ENCODE assay signal across 7 mouse cellular contexts in the genomic region with DNA sequence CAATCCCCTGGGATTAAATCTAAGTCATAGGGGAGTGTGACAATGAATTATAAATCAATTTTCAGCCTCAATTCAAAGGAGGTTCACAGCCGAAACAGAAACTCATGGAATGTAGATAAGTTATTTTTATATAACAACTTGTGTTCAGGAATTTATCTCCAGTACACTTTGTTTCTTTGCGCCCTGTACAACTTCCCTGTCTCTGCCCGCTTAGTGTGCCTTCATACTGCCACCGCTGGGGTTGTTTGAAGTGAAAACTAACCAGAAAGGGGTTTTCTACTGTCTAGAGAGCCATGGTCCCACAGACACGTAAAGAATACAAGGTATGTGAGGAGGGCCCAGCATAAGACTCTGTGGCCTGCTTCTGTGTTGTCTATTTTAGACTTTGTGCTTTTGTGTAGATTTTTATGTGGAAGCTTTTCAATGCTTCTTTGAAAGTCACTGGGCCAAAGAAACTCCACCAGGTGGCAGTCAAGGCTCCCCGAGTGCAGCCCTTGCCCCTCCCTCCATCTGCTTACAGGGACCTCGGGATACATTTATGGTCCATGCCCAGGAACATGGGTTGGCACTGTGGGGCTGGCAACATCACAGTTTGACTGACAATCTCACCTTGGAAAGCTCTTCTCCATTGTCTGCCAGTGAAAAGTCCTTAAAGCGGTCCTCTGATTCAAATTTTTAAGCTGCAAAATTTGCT. TPM values are rescaled to one million over a fixed set of nuclear protein-coding genes. Genes with fewer than 3 reads are reported as not detected.
DNase-seq lines count a peak whose midpoint lies in the region; TF ChIP-seq lines count a peak whose summit lies in the region.

No protein-coding gene starts in this region.

- no peak overlapping the region for H3K27ac ChIP-seq in layer of hippocampus, adult 2 months

- TF ChIP-seq CTCF in layer of hippocampus, adult 2 months (conservative IDR thresholded peaks at IDR 0.05): peak; percentile 78

- no peak overlapping the region for H3K4me3 ChIP-seq in layer of hippocampus, adult 2 months

- DNase-seq in layer of hippocampus, adult 2 months (ENCODE audit: low spot score in 2 of 2): peak in 1 of 2 experiments; percentile 48
- no peak for DNase-seq in layer of hippocampus, postnatal 36 days
- DNase-seq in adrenal gland, postnatal 36 days: peak; percentile 39 to 42
- peak; percentile 90 to 91 for DNase-seq in cerebellum, postnatal 14 days
- peak; percentile 69 for DNase-seq in heart, postnatal 4 days
- DNase-seq in right cerebral cortex, adult 2 months (ENCODE audit: low spot score in 2 of 2): peak; percentile 60 to 65
- DNase-seq in thymus, postnatal 25 days: no peak

RNA-seq across cellular contexts. Expression of a gene that starts 23.4 kb away (rescaled TPM):
- 10 to 100 TPM; 50.4 to 51.4 TPM for total RNA-seq in layer of hippocampus, adult 2 months (2021)
- total RNA-seq in layer of hippocampus, postnatal 36 days (2021): 10 to 100 TPM; 47.0 to 49.9 TPM
- total RNA-seq in adrenal gland, postnatal 36 days (2021): 1 to 10 TPM in 1 of 2 experiments, under 1 TPM in 1; 0.30 to 1.1 TPM
- total RNA-seq in heart, postnatal 4 days (2021): 1 to 10 TPM; 7.0 to 7.6 TPM

Comparison
In these comparisons a context has a peak if more than half of its experiments do, and no peak if none do; other contexts are left out.
1. DNase-seq: peak in adrenal gland, postnatal 36 days (2 of 2), cerebellum, postnatal 14 days (2 of 2), heart, postnatal 4 days (single experiment) and right cerebral cortex, adult 2 months (2 of 2); none in layer of hippocampus, postnatal 36 days (0 of 2) and thymus, postnatal 25 days (single experiment).
2. RNA of a gene that starts 23.4 kb away (total RNA-seq): 50.4 to 51.4 TPM in layer of hippocampus, adult 2 months and 47.0 to 49.9 TPM in layer of hippocampus, postnatal 36 days; 7.0 to 7.6 TPM in heart, postnatal 4 days and 0.30 to 1.1 TPM in adrenal gland, postnatal 36 days; every median in the first group is over 4 times any median in the second.